ENCODE assay signal across 14 mouse cellular contexts in genomic region chr3:49886220-49886945, GRCm38 (mm10).
DNase-seq lines count a peak whose midpoint lies in the region; ATAC-seq and TF ChIP-seq lines count a peak whose summit lies in the region.
"Had no signal": no experiment of that assay in that cellular context is flagged by ENCODE, and none has a peak within 500 bp of the region (broad histone marks: within the 10 kb centered on the region; RNA-seq: fewer than 3 reads in every experiment).

No protein-coding gene starts in this region.

- no peak overlapping the region for H3K27ac ChIP-seq in forebrain, embryonic 14.5 days (ENCODE audit: low read depth, low read length)
- H3K27ac ChIP-seq in hindbrain, postnatal 0 days = no peak overlapping the region
- H3K27ac ChIP-seq in neural tube, embryonic 12.5 days = no peak overlapping the region
- H3K27ac ChIP-seq: limb, embryonic 15.5 days; lung, embryonic 15.5 days; stomach, embryonic 15.5 days had no signal

- no peak for TF ChIP-seq POLR2A in brain, embryonic 14.5 days (IDR thresholded peaks at IDR 0.05; ENCODE audit: borderline replicate concordance, extremely low read depth, insufficient read depth, insufficient read length, poor library complexity, severe bottlenecking)

- WGBS in forebrain, embryonic 14.5 days = 11% methylated on average over 8 of the region's 8 CpGs
- WGBS in hindbrain, postnatal 0 days = 16% methylated on average over 8 of the region's 8 CpGs
- 21% methylated on average over 8 of the region's 8 CpGs for WGBS in neural tube, embryonic 12.5 days

- no peaks in the 10 kb centered on the region for H3K4me1 ChIP-seq in forebrain, embryonic 14.5 days (ENCODE audit: control insufficient read depth, insufficient read depth, low read length)
- no peaks in the 10 kb centered on the region for H3K4me1 ChIP-seq in hindbrain, postnatal 0 days (ENCODE audit: insufficient read depth, low read length)
- peaks cover 6% of the 10 kb centered on the region; the same call in 1 of the 2 replicates for H3K4me1 ChIP-seq in neural tube, embryonic 12.5 days
- H3K4me1 ChIP-seq: lung, embryonic 15.5 days; stomach, embryonic 15.5 days had no signal

- TF ChIP-seq CTCF in brain, embryonic 14.5 days (IDR thresholded peaks at IDR 0.05; ENCODE audit: borderline replicate concordance, extremely low read depth, insufficient read depth, insufficient read length) = no peak
- no peak for TF ChIP-seq CTCF in hindbrain, postnatal 0 days (IDR thresholded peaks at IDR 0.05; ENCODE audit: low read depth)

- no peaks in the 10 kb centered on the region for H3K27me3 ChIP-seq in forebrain, embryonic 14.5 days (replicated peaks; ENCODE audit: control insufficient read depth, insufficient read depth, low read length)
- no peaks in the 10 kb centered on the region for H3K27me3 ChIP-seq in hindbrain, postnatal 0 days (ENCODE audit: insufficient read depth, low read length)
- no peaks in the 10 kb centered on the region for H3K27me3 ChIP-seq in neural tube, embryonic 12.5 days (replicated peaks)
- H3K27me3 ChIP-seq: limb, embryonic 15.5 days; lung, embryonic 15.5 days; stomach, embryonic 15.5 days had no signal

- no peaks in the 10 kb centered on the region for H3K36me3 ChIP-seq in forebrain, embryonic 14.5 days (ENCODE audit: control insufficient read depth, insufficient read depth, low read length)
- no peaks in the 10 kb centered on the region for H3K36me3 ChIP-seq in hindbrain, postnatal 0 days (ENCODE audit: insufficient read depth, low read length)
- no peaks in the 10 kb centered on the region for H3K36me3 ChIP-seq in neural tube, embryonic 12.5 days
- H3K36me3 ChIP-seq: limb, embryonic 15.5 days; lung, embryonic 15.5 days; stomach, embryonic 15.5 days had no signal

- H3K4me3 ChIP-seq in forebrain, embryonic 14.5 days (ENCODE audit: low read depth, low read length) = no peak overlapping the region
- no peak overlapping the region for H3K4me3 ChIP-seq in hindbrain, postnatal 0 days (ENCODE audit: low read length)
- H3K4me3 ChIP-seq in neural tube, embryonic 12.5 days = no peak overlapping the region
- H3K4me3 ChIP-seq: limb, embryonic 15.5 days; lung, embryonic 15.5 days; stomach, embryonic 15.5 days had no signal

- DNase-seq in brain, embryonic 14.5 days (ENCODE audit: low read depth) = peak; percentile 93
- DNase-seq in forebrain, embryonic 14.5 days (ENCODE audit: low spot score) = peak; percentile 76
- DNase-seq in hindbrain, postnatal 0 days (ENCODE audit: low spot score) = peak; percentile 58
- DNase-seq in heart, adult 11 months = no peak
- no peak for DNase-seq in thymus, adult 18-20 months
- DNase-seq in adrenal gland, adult 2 months = no peak
- no peak for DNase-seq in heart, postnatal 4 days
- DNase-seq: cerebellum, adult 2 months; gastrocnemius, postnatal 14 days; thymus, postnatal 25 days had no signal

- no peak overlapping the region for H3K4me2 ChIP-seq in forebrain, embryonic 14.5 days (ENCODE audit: low read length)
- H3K4me2 ChIP-seq in hindbrain, postnatal 0 days (ENCODE audit: low read depth, low read length) = peak overlapping the region; percentile 5; the same call in 1 of the 2 replicates
- H3K4me2 ChIP-seq in neural tube, embryonic 12.5 days (replicated peaks) = no peak overlapping the region; the same call in 1 of the 2 replicates
- H3K4me2 ChIP-seq: limb, embryonic 15.5 days; lung, embryonic 15.5 days; stomach, embryonic 15.5 days had no signal

- ATAC-seq in forebrain, embryonic 14.5 days = peak; percentile 93
- peak; percentile 61; the same call in 1 of the 2 replicates for ATAC-seq in hindbrain, postnatal 0 days
- ATAC-seq in neural tube, embryonic 12.5 days (ENCODE audit: low FRiP score, low read depth) = peak; percentile 99

- no peak overlapping the region for H3K9ac ChIP-seq in forebrain, embryonic 14.5 days (ENCODE audit: low read length)
- no peak overlapping the region for H3K9ac ChIP-seq in hindbrain, postnatal 0 days (replicated peaks; ENCODE audit: low read length)
- no peak overlapping the region for H3K9ac ChIP-seq in neural tube, embryonic 12.5 days
- H3K9ac ChIP-seq: limb, embryonic 15.5 days; lung, embryonic 15.5 days; stomach, embryonic 15.5 days had no signal

- no peaks in the 10 kb centered on the region for H3K9me3 ChIP-seq in forebrain, embryonic 14.5 days (replicated peaks; ENCODE audit: control insufficient read depth, low read length)
- no peaks in the 10 kb centered on the region for H3K9me3 ChIP-seq in hindbrain, postnatal 0 days (ENCODE audit: low read length)
- H3K9me3 ChIP-seq in neural tube, embryonic 12.5 days = no peaks in the 10 kb centered on the region
- H3K9me3 ChIP-seq: limb, embryonic 15.5 days; lung, embryonic 15.5 days; stomach, embryonic 15.5 days had no signal

Comparison
In these comparisons a context has a peak if more than half of its experiments do, and no peak if none do; other contexts are left out.
1. DNase-seq: peak in brain, embryonic 14.5 days (single experiment), forebrain, embryonic 14.5 days (single experiment) and hindbrain, postnatal 0 days (single experiment); none in heart, adult 11 months (single experiment), thymus, adult 18-20 months (0 of 2), adrenal gland, adult 2 months (single experiment) and heart, postnatal 4 days (single experiment).
2. Peak in every context shown above with its lines, with median percentiles within 50 percentile points of each other: ATAC-seq.